Mouse (Mus musculus): ENCODE measurements around the gene Slc17a1.
A peak's percentile ranks its signal among the peaks of the same experiment; 100 is the strongest.

Gene Slc17a1

GRCm38 (mm10) chr13:23867405-23867804, at the start of gene Slc17a1:
Slc17a1 (plus strand) TSS chr13:23867750.
- DNase-seq (ENCODE audit: low read depth, low spot score): no peak

GRCm38 (mm10) chr13:23820179-23820940, 47.2 kb upstream of the Slc17a1 start:
- no peak for DNase-seq (ENCODE audit: low read depth, low spot score)

GRCm38 (mm10) chr13:23822213-23822612, 45.3 kb upstream of the Slc17a1 start:
- no peak for DNase-seq (ENCODE audit: low read depth, low spot score)

GRCm38 (mm10) chr13:23826606-23827005, 40.9 kb upstream of the Slc17a1 start:
- DNase-seq (ENCODE audit: low read depth, low spot score): no peak

- DNase-seq (ENCODE audit: low read depth, low spot score): peak; percentile 59
These were observed 34.5 kb upstream of the Slc17a1 start for GRCm38 (mm10) chr13:23833053-23833452.

- no peak for DNase-seq (ENCODE audit: low read depth, low spot score)
These were observed 32.7 kb upstream of the Slc17a1 start for GRCm38 (mm10) chr13:23834836-23835235.

- DNase-seq (ENCODE audit: low read depth, low spot score): no peak
These were observed 30.9 kb upstream of the Slc17a1 start for GRCm38 (mm10) chr13:23836630-23837029.

GRCm38 (mm10) chr13:23839308-23839707, 28.2 kb upstream of the Slc17a1 start, which contains the start of gene Slc17a3:
Slc17a3 (plus strand) TSS chr13:23839434.
- DNase-seq (ENCODE audit: low read depth, low spot score): no peak

GRCm38 (mm10) chr13:23845851-23846250, 21.7 kb upstream of the Slc17a1 start:
- DNase-seq (ENCODE audit: low read depth, low spot score): no peak

- no peak for DNase-seq (ENCODE audit: low read depth, low spot score)
These were observed 18.3 kb upstream of the Slc17a1 start for GRCm38 (mm10) chr13:23849299-23849698.

- DNase-seq (ENCODE audit: low read depth, low spot score): no peak
These were observed 11.1 kb upstream of the Slc17a1 start for GRCm38 (mm10) chr13:23856401-23856800.

GRCm38 (mm10) chr13:23861815-23862214, 5.7 kb upstream of the Slc17a1 start:
- no peak for DNase-seq (ENCODE audit: low read depth, low spot score)

GRCm38 (mm10) chr13:23864711-23865110, 2.8 kb upstream of the Slc17a1 start:
- DNase-seq (ENCODE audit: low read depth, low spot score): no peak

GRCm38 (mm10) chr13:23866086-23866710, 1.4 kb upstream of the Slc17a1 start:
- no peak for DNase-seq (ENCODE audit: low read depth, low spot score)

- DNase-seq (ENCODE audit: low read depth, low spot score): no peak
These were observed 550 bp upstream of the Slc17a1 start for GRCm38 (mm10) chr13:23867000-23867399.

GRCm38 (mm10) chr13:23868790-23869533, 1.4 kb downstream of the Slc17a1 start:
- no peak for DNase-seq (ENCODE audit: low read depth, low spot score)

GRCm38 (mm10) chr13:23869996-23870395, 2.4 kb downstream of the Slc17a1 start:
- no peak for DNase-seq (ENCODE audit: low read depth, low spot score)

GRCm38 (mm10) chr13:23873141-23873540, 5.6 kb downstream of the Slc17a1 start:
- DNase-seq (ENCODE audit: low read depth, low spot score): no peak

- no peak for DNase-seq (ENCODE audit: low read depth, low spot score)
These were observed 11.6 kb downstream of the Slc17a1 start for GRCm38 (mm10) chr13:23879106-23879505.

GRCm38 (mm10) chr13:23879636-23880035, 12.1 kb downstream of the Slc17a1 start:
- no peak for DNase-seq (ENCODE audit: low read depth, low spot score)

GRCm38 (mm10) chr13:23885540-23885939, 18.0 kb downstream of the Slc17a1 start:
- DNase-seq (ENCODE audit: low read depth, low spot score): peak; percentile 36

- no peak for DNase-seq (ENCODE audit: low read depth, low spot score)
These were observed 19.6 kb downstream of the Slc17a1 start for GRCm38 (mm10) chr13:23887026-23887725.
